Mouse (Mus musculus) limb, embryonic 14.5 days (tissue): ENCODE measurements around the gene Defb15. TPM values are rescaled to one million over a fixed set of nuclear protein-coding genes. Genes with fewer than 3 reads are reported as not detected.
A peak's percentile ranks its signal among the peaks of the same experiment; 100 is the strongest.
"Not testable (repeated sequence)": the region's sequence is repeated elsewhere in the genome, so short reads cannot be mapped to it uniquely, and the experiment has no call there.

ENCODE experiments used
- ATAC-seq: fragments of 200-750 bp; cut with Nextera tagmentation; 2 replicates; pipeline ENCODE4 v1.8.0; 2017; ENCODE audit warnings: low read depth, moderate number of reproducible peaks, moderate TSS enrichment; ENCODE audit not compliant: low FRiP score
- DNase-seq: peaks from one replicate; pipeline ENCODE4 v3.0.0-alpha.2; 2015; ENCODE audit warnings: low spot score
- H3K27ac ChIP-seq: fragments of 300-500 bp; sonication (generic); replicated peaks from 2 replicates; pipeline ENCODE4 v1.5.1; 2014; ENCODE audit warnings: low read depth, mild to moderate bottlenecking, low read length, moderate library complexity, mixed read lengths
- H3K27me3 ChIP-seq: fragments of 300-500 bp; sonication (generic); 2 replicates; pipeline ENCODE4 v1.6.1; 2014; ENCODE audit warnings: low read length, mixed read lengths; ENCODE audit not compliant: control insufficient read depth, insufficient read depth
- H3K36me3 ChIP-seq: fragments of 300-500 bp; sonication (generic); 2 replicates; pipeline ENCODE4 v1.6.1; 2014; ENCODE audit warnings: mild to moderate bottlenecking, low read length, moderate library complexity, mixed read lengths; ENCODE audit not compliant: control insufficient read depth, insufficient read depth
- H3K4me1 ChIP-seq: fragments of 300-500 bp; sonication (generic); 2 replicates; pipeline ENCODE4 v1.6.1; 2014; ENCODE audit warnings: antibody characterized with exemption, low read length, mixed read lengths; ENCODE audit not compliant: control insufficient read depth, insufficient read depth
- H3K4me2 ChIP-seq: fragments of 300-500 bp; sonication (generic); replicated peaks from 2 replicates; pipeline ENCODE4 v1.6.1; 2014; ENCODE audit warnings: low read depth, mild to moderate bottlenecking, low read length, moderate library complexity; ENCODE audit not compliant: severe bottlenecking
- H3K4me3 ChIP-seq: fragments of 300-500 bp; sonication (generic); replicated peaks from 2 replicates; pipeline ENCODE4 v1.5.1; 2014; ENCODE audit warnings: low read length
- H3K9ac ChIP-seq: fragments of 300-500 bp; sonication (generic); 2 replicates; pipeline ENCODE4 v1.6.1; 2014; ENCODE audit warnings: mild to moderate bottlenecking, low read depth, low read length, moderate library complexity; ENCODE audit not compliant: severe bottlenecking
- H3K9me3 ChIP-seq: fragments of 300-500 bp; sonication (generic); 2 replicates; pipeline ENCODE4 v1.6.1; 2016; ENCODE audit warnings: low read length; ENCODE audit not compliant: control insufficient read depth
- POLR2A ChIP-seq: fragments of 200-500 bp; IDR thresholded peaks from 2 replicates; pipeline ENCODE4 v1.8.0; 2012; ENCODE audit warnings: inconsistent platforms, mild to moderate bottlenecking, moderate library complexity, borderline replicate concordance; ENCODE audit not compliant: insufficient read depth, insufficient read length; ENCODE audit errors: extremely low read depth
- WGBS: fragments of 180-500 bp; shearing (Covaris S2); extraction: QIAGEN DNeasy Blood & Tissue Kit; methylation state at CpG from one replicate; pipeline ENCODE4 v1.1.7; 2014; 5-methylcytosine and 5-hydroxymethylcytosine counted together
- polyA plus RNA-seq, 2 experiments: library from polyadenylated mRNA; depleted of rRNA in 1 of 2; stranded (reverse) in 1 of 2; unstranded in 1 of 2; fragments of >200 nt; fragmentation: Nextera tagmentation in 1 of 2; extraction: Ambion mirVana in 1 of 2; gene quantifications; 2 replicates each; pipeline versions ENCODE4 v1.2.1 to v1.2.3; 2012 to 2014

Gene Defb15
- polyA plus RNA-seq, 2 experiments = not detected

DNA sequence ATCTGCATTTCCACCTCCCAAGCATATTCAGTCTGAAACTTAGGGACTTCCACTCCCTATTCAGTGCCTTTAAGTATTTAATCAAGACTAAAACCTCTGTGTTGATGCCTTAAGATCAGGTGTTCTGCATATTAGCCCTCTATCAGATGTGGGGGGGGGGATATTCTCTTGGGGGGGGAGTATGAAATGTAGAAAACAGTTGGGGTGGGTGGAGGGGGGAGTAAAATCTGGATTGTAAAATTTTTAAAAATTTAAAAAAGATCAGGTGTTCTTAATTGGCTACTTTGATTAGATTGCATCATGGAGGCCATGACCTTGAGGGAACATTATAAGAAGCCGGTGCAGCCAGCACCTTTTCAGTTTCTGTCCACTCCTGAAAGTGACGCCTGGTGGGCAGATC, 25.9 kb upstream of the Defb15 start, which contains the start of gene Fam90a1a:
Gene Fam90a1a, plus strand, starts transcription at position 301 of the 400 bp plus-strand sequence.
- no peaks in the 10 kb centered on the region for H3K4me1 ChIP-seq
- no peaks in the 10 kb centered on the region for H3K36me3 ChIP-seq
- no peak within 1 kb of the TSS for H3K4me3 ChIP-seq
- TF ChIP-seq POLR2A = no peak
- ATAC-seq (no peak), DNase-seq (no peak)
- H3K9ac ChIP-seq = no peak within 1 kb of the TSS
- H3K4me2 ChIP-seq = no peak within 1 kb of the TSS
- no peaks in the 10 kb centered on the region for H3K27me3 ChIP-seq
- WGBS = 82% methylated on average over 2 of the region's 2 CpGs
- no peak within 1 kb of the TSS for H3K27ac ChIP-seq
- no peaks in the 10 kb centered on the region for H3K9me3 ChIP-seq

DNA sequence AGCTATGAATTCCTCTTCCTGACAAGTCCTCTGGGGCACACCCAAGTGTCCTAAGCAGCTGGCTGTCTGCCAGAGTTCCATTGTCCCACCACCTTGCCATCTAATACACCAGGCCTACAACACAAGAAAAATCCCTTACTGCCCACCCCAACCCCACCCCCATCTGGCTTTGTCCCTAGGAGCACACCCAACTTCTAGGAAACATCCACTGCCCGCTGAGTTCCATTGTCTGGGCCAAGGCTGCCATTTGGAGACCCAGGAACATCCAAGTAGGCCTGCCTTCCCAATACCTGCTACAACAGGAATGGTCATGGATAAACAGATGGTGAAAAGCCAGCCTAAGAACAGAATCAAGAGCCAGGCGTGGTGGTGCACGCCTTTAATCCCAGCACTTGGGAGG, 23.8 kb upstream of the Defb15 start:
- no peak for TF ChIP-seq POLR2A
- H3K9me3 ChIP-seq = no peaks in the 10 kb centered on the region

DNA sequence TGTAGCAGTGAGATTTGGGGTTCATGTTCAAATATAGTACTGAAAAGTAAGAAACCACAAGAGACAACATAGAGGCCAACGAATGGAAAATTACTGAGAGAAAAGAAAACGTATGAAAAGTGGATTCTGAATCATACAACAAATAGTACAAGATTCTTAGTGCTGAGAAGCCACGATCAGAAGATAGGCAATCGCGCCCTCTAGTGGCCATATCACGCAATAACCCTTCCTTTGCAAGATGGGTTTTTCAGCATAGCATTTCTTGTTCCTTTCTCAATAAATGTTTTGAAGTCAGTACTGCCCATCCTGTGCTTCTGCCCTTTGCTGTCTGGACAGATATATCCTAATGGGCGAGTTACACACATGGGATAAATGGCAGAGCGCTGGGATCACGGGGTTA, 22.8 kb upstream of the Defb15 start:
- no peak overlapping the region for H3K4me2 ChIP-seq
- 6% methylated on average over 9 of the region's 9 CpGs for WGBS
- ATAC-seq (no peak), DNase-seq (peak; percentile 69)
- no peaks in the 10 kb centered on the region for H3K9me3 ChIP-seq
- H3K9ac ChIP-seq = no peak overlapping the region
- no peaks in the 10 kb centered on the region for H3K4me1 ChIP-seq
- TF ChIP-seq POLR2A = no peak
- no peaks in the 10 kb centered on the region for H3K27me3 ChIP-seq
- no peaks in the 10 kb centered on the region for H3K36me3 ChIP-seq
- H3K27ac ChIP-seq = no peak overlapping the region
- no peak overlapping the region for H3K4me3 ChIP-seq

More for the DNA sequence above, 23.8 kb upstream of the Defb15 start:
- Histone ChIP-seq H3K4me1 (no peaks in the 10 kb centered on the region), H3K27ac (no peak overlapping the region), H3K4me2 (no peak overlapping the region), H3K4me3 (no peak overlapping the region), H3K36me3 (no peaks in the 10 kb centered on the region), H3K27me3 (no peaks in the 10 kb centered on the region), H3K9ac (no peak overlapping the region)
- 86% methylated on average over 3 of the region's 3 CpGs for WGBS
- DNase-seq (no peak), ATAC-seq (no peak)

DNA sequence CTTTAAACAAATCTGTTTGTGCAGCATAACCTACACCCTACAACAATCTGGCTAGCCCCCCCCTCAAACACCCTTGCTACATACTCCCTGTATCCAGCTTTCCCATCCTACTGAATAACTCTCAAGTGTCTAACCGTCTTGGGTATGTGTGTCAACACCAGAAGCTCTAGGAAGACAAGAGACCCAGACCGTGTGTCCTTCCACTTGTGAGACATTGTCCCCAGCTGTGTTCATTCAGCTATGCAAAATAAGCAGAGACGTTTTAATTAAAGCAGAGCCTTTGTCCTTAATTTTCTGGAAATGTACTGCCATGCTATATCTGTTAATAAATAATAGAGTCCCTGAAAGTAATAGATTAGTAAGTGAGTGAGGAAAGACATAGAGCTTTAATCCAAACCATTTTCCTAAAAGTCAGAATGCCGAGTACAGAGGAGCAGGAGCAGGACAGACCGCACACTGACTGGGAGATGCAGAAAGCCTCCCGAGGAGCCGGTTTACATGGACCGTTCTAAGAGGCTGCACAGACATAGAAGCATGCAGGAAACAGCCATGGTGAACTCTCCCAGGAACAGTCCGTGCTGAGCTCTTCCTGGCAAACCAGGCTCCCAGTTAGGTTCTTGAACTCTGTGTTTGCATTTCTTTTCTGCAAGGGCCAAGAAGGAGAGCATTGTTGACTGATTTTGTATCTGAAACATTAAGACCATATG, 15.0 kb upstream of the Defb15 start:
- no peaks in the 10 kb centered on the region for H3K4me1 ChIP-seq
- H3K36me3 ChIP-seq = no peaks in the 10 kb centered on the region
- H3K9ac ChIP-seq = no peak overlapping the region
- no peak for TF ChIP-seq POLR2A
- no peak overlapping the region for H3K27ac ChIP-seq
- DNase-seq (no peak), ATAC-seq (no peak)
- 81% methylated on average over 9 of the region's 9 CpGs for WGBS
- H3K9me3 ChIP-seq = no peaks in the 10 kb centered on the region
- H3K27me3 ChIP-seq = no peaks in the 10 kb centered on the region
- no peak overlapping the region for H3K4me3 ChIP-seq
- no peak overlapping the region for H3K4me2 ChIP-seq

DNA sequence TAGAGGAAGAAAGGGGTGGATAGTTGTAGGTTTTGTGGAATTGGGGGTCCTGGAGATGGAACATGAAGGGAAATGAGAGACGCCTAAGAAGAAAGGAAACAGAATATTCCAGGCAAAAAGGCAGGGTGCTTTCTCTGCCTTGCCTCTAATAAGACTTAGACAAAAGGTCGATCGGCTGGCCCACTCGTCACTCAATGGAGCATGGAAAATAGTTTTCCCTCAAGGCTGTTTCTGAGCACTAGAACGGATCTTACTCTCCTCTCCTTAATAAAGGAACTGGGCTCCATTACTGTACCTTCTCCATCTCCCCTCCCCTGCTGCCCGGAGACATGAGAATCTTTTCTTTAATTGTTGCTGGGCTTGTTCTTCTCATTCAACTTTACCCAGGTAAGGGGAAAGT, 14.0 kb upstream of the Defb15 start, which contains the start of gene Defb13:
Gene Defb13, plus strand, starts transcription at position 301 of the 400 bp plus-strand sequence.
- no peak for TF ChIP-seq POLR2A
- Histone ChIP-seq H3K27me3 (no peaks in the 10 kb centered on the region), H3K36me3 (no peaks in the 10 kb centered on the region), H3K4me3 (no peak within 1 kb of the TSS), H3K4me1 (no peaks in the 10 kb centered on the region), H3K4me2 (no peak within 1 kb of the TSS), H3K9ac (no peak within 1 kb of the TSS), H3K9me3 (no peaks in the 10 kb centered on the region), H3K27ac (no peak within 1 kb of the TSS)
- WGBS = 80% methylated on average over 6 of the region's 6 CpGs
- DNase-seq (no peak), ATAC-seq (no peak)

DNA sequence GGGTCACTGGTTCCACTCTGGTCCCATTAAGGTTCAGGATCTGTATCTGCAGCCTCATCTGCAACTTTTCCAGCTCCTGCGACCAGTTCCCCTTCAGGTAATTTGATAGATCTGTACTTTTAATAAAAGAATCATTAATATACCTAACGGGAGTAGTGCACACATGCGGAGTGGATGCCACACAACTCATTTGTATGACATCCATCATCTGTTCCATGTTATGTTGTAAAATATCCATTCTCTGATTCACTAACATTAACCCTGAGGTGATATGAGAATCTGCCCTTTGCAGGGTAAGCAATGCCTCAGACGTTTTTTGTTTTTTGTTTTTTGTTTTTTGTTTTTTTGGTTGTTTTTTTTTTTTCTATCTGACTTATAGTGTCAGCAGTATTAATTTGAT, 5.5 kb upstream of the Defb15 start, which contains the start of gene Defb35:
Gene Defb35, plus strand, starts transcription at position 301 of the 400 bp plus-strand sequence.
- H3K9ac ChIP-seq = not testable (repeated sequence)

DNA sequence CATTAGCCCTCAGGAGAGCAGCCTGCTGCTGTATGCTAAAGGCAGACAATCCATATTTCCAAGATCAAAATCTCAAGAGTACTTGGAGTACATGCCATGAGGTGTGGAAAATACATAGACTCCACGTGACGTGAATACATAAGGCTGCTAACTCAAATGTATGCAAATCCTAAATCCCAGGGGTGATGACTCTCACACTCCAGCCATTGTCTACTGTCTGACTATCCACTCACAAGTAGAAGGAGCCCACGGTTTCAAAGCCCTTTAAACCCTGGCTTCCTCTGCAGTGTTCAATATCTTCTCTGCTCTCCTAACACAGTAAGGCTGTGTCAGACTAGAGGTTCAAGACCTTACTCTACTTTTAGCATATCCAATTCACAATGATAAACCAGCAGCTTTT, 1.8 kb downstream of the Defb15 start:
- not testable (repeated sequence) for H3K4me1 ChIP-seq, H3K27ac ChIP-seq
- WGBS = 67% methylated on average over 3 of the region's 3 CpGs

More for the DNA sequence above, 5.5 kb upstream of the Defb15 start, which contains the start of gene Defb35:
- WGBS = 83% methylated on average over 4 of the region's 4 CpGs
- not testable (repeated sequence) for H3K27me3 ChIP-seq, H3K4me1 ChIP-seq, H3K36me3 ChIP-seq, H3K4me3 ChIP-seq, H3K4me2 ChIP-seq, H3K27ac ChIP-seq, H3K9me3 ChIP-seq, DNase-seq, ATAC-seq

More for the DNA sequence above, 1.8 kb downstream of the Defb15 start:
- not testable (repeated sequence) for H3K36me3 ChIP-seq, ATAC-seq, DNase-seq, H3K4me2 ChIP-seq, H3K27me3 ChIP-seq, H3K9ac ChIP-seq, H3K4me3 ChIP-seq, H3K9me3 ChIP-seq
